Mouse (Mus musculus): Measurements from ENCODE around the gene Lamtor4. TPM values are rescaled to one million over a fixed set of nuclear protein-coding genes. Genes with fewer than 3 reads are reported as not detected.

Gene Lamtor4
- polyA plus RNA-seq, 1 experiment: 72.8 TPM

DNA sequence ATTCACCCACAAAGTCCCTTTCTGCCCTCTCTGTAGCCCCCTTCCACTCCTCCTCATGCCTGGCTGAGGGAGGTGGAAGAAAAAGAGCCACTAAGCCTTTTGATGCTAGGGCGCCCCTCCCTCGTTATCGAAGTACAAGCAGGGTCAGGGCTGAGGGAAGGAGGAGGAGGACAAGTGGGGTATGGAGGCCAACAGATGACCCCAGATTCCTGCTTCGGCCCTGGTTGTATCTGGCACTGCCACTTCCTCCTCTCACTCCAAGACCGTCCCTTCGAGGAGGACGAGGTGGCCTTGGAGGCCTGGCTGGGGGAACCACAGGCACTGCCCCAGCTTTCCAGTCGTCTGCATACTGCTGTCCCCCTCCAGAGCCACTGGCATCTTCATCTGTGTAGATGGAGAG is 18.9 kb downstream of the Lamtor4 start:
- Histone ChIP-seq H3K36me3 (ENCODE audit: control insufficient read depth, insufficient read depth) (no peaks in the 10 kb centered on the region), H3K27me3 (ENCODE audit: control insufficient read depth, insufficient read depth, insufficient read length) (peaks cover 17% of the 10 kb centered on the region), H3K4me3 (ENCODE audit: insufficient read depth, poor library complexity, severe bottlenecking) (no peak overlapping the region), H3K79me2 (ENCODE audit: control insufficient read depth, insufficient read depth) (no peaks in the 10 kb centered on the region), H3K79me3 (ENCODE audit: low read depth) (no peaks in the 10 kb centered on the region), H3ac (ENCODE audit: control insufficient read depth, insufficient read length, low read depth) (no peak overlapping the region)
- TF ChIP-seq CEBPB (IDR thresholded peaks at IDR 0.05; ENCODE audit: low read depth) (no peak), MAX (IDR thresholded peaks at IDR 0.05) (no peak)

DNA sequence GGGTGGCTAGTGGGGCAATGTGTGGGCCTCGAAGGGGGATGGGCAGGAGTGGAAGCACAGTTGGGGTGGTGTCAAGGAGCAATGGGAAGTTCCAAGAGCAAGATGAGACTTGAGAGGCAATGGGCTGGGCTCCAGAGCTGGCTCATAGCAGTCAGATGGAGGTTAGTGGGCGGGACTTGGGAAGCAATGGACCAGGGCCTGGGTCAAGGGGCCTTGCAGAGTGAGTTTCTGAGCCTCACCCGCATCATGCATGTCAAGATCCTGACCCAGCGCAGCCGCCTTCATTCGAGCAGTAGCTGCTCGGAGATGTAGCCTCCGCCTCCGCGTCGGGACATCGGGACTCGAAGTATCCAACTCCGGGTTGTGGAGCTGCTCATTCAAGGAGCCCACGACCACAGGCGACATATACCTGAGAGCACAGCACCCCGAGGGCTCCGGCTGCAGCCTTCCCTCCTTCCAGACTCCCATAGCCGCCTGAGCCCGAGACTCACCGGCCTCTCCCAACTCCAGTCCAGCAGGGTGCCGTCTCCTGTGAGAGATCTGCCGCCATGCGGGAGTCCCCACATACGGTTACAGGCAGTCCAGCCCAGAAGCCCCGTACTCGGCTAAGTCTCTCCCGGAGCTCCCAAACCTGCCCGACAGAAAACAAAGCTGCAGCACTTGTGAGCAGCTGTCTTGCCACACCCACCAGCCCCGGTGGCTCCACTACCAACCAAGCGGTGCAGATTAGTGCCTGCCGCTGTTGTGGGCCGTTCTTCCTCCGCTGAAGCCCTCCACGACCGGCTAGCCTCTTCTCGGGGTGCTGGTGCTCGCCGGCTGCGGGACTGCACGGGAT is 20.2 kb downstream of the Lamtor4 start:
- Histone ChIP-seq H3K4me3 (ENCODE audit: insufficient read depth, poor library complexity, severe bottlenecking) (no peak overlapping the region), H3ac (ENCODE audit: control insufficient read depth, insufficient read length, low read depth) (no peak overlapping the region), H3K36me3 (ENCODE audit: control insufficient read depth, insufficient read depth) (no peaks in the 10 kb centered on the region), H3K79me2 (ENCODE audit: control insufficient read depth, insufficient read depth) (no peaks in the 10 kb centered on the region), H3K27me3 (ENCODE audit: control insufficient read depth, insufficient read depth, insufficient read length) (peaks cover 17% of the 10 kb centered on the region), H3K79me3 (ENCODE audit: low read depth) (no peaks in the 10 kb centered on the region)
- TF ChIP-seq MAX (IDR thresholded peaks at IDR 0.05): no peak
- no peak for TF ChIP-seq CTCF (IDR thresholded peaks at IDR 0.05; ENCODE audit: control insufficient read depth, insufficient read depth, insufficient read length)
- TF ChIP-seq USF1 (IDR thresholded peaks at IDR 0.05; ENCODE audit: low read depth): no peak
- TF ChIP-seq FOSL1 (IDR thresholded peaks at IDR 0.05; ENCODE audit: insufficient read depth, low read length, poor library complexity, severe bottlenecking): no peak
- TF ChIP-seq CEBPB (IDR thresholded peaks at IDR 0.05; ENCODE audit: low read depth): no peak
- TF ChIP-seq MYOG (IDR thresholded peaks at IDR 0.05; ENCODE audit: control insufficient read depth, extremely low read depth, insufficient read length): no peak
- no peak for TF ChIP-seq MYOD1 (IDR thresholded peaks at IDR 0.05; ENCODE audit: control insufficient read depth, insufficient read length, low read depth)

- no peak for TF ChIP-seq FOSL1 (IDR thresholded peaks at IDR 0.05; ENCODE audit: insufficient read depth, low read length, poor library complexity, severe bottlenecking)
- no peak for TF ChIP-seq MAX (IDR thresholded peaks at IDR 0.05)
- TF ChIP-seq CEBPB (IDR thresholded peaks at IDR 0.05; ENCODE audit: low read depth): no peak
- no peak for TF ChIP-seq MYOD1 (IDR thresholded peaks at IDR 0.05; ENCODE audit: control insufficient read depth, insufficient read length, low read depth)
- TF ChIP-seq CTCF (IDR thresholded peaks at IDR 0.05; ENCODE audit: control insufficient read depth, insufficient read depth, insufficient read length): no peak
- no peak for TF ChIP-seq MYOG (IDR thresholded peaks at IDR 0.05; ENCODE audit: control insufficient read depth, extremely low read depth, insufficient read length)
- TF ChIP-seq USF1 (IDR thresholded peaks at IDR 0.05; ENCODE audit: low read depth): no peak
- Histone ChIP-seq H3K79me2 (ENCODE audit: control insufficient read depth, insufficient read depth) (no peaks in the 10 kb centered on the region), H3K4me3 (ENCODE audit: insufficient read depth, poor library complexity, severe bottlenecking) (no peak overlapping the region), H3ac (ENCODE audit: control insufficient read depth, insufficient read length, low read depth) (no peak overlapping the region), H3K79me3 (ENCODE audit: low read depth) (no peaks in the 10 kb centered on the region), H3K27me3 (ENCODE audit: control insufficient read depth, insufficient read depth, insufficient read length) (peaks cover 3% of the 10 kb centered on the region), H3K36me3 (ENCODE audit: control insufficient read depth, insufficient read depth) (no peaks in the 10 kb centered on the region)
These were observed 22.7 kb downstream of the Lamtor4 start for GRCm38 (mm10) chr5:138277994-138278393.

DNA sequence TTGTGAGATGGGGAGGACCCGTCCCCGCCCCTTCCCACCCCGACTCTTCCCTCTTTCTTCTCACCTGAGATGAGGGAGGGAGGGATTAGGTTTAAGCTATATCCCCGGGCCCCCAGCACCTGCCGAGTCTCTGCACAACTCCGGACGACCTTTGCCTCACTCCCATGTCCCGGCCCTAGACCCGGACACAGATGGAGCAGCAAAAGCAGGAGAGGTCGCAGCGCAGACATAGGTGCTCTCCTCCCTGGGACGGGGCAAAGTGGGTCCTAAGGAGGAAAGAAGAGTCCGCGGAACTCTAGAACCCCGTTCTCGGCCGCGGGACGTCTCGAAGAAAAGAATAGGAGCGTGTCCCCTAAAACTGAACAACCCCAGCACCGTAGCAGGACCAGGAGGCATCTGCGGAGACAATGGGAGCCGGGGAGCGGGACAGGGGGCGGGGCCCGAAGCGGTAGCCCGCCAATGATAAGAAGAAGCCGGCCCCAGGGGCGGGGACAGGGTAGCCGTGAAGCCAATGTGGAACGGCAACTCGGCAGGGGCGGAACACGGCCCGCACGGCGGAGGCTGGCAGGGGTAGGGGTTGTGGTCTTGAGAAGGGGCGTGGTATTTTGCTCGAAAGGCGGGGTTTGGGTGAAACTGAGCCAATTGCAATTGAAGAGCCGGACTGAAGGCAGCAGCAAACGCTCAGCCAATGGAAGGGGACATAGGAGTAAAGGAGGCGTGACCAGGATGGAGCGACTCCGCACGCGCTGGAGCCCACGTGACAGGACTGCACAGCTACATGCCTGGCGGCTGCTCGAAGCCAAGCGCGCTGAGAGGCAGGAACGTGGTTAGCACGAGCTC is 24.5 kb downstream of the Lamtor4 start, which contains the start of the genes Gm43720, Gpc2 and Stag3:
Gene Gm43720, minus strand, starts transcription at position 374 of the 840 bp plus-strand sequence.
Gene Gpc2, minus strand, starts transcription at position 421 of the 840 bp plus-strand sequence.
Gene Stag3, plus strand, starts transcription at position 656 of the 840 bp plus-strand sequence.
- Histone ChIP-seq H3K27me3 (ENCODE audit: control insufficient read depth, insufficient read depth, insufficient read length) (no peaks in the 10 kb centered on the region), H3K4me3 (ENCODE audit: insufficient read depth, poor library complexity, severe bottlenecking) (no peak within 1 kb of the TSS), H3K79me2 (ENCODE audit: control insufficient read depth, insufficient read depth) (no peaks in the 10 kb centered on the region), H3ac (ENCODE audit: control insufficient read depth, insufficient read length, low read depth) (no peak within 1 kb of the TSS), H3K79me3 (ENCODE audit: low read depth) (no peaks in the 10 kb centered on the region), H3K36me3 (ENCODE audit: control insufficient read depth, insufficient read depth) (no peaks in the 10 kb centered on the region)
- no peak for TF ChIP-seq CEBPB (IDR thresholded peaks at IDR 0.05; ENCODE audit: low read depth)
- peak; percentile 23 for TF ChIP-seq USF1 (IDR thresholded peaks at IDR 0.05; ENCODE audit: low read depth)

DNA sequence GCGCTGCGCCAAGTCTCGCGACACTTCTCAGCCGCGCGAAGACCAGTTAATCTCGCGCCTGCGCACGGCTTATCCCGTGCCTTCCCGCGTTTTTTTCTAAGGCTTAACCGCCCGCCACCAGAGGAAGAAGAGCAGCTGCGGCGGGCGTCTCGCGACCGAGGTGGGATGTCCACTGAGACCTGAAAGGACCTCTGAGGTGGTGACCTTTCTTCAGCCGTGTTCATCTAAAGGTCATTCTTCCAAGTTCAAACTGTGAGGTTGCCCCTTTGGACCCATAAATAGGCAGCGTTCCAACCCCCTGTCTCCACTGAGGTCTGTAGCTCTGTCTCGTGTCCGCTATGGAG is 25.1 kb downstream of the Lamtor4 start:
- H3ac ChIP-seq (ENCODE audit: control insufficient read depth, insufficient read length, low read depth): no peak overlapping the region
- H3K4me3 ChIP-seq (ENCODE audit: insufficient read depth, poor library complexity, severe bottlenecking): no peak overlapping the region
- TF ChIP-seq MAX (IDR thresholded peaks at IDR 0.05) (no peak), MYOG (IDR thresholded peaks at IDR 0.05; ENCODE audit: control insufficient read depth, extremely low read depth, insufficient read length) (no peak), MYOD1 (IDR thresholded peaks at IDR 0.05; ENCODE audit: control insufficient read depth, insufficient read length, low read depth) (no peak), CTCF (IDR thresholded peaks at IDR 0.05; ENCODE audit: control insufficient read depth, insufficient read depth, insufficient read length) (no peak)
- no peaks in the 10 kb centered on the region for H3K27me3 ChIP-seq (ENCODE audit: control insufficient read depth, insufficient read depth, insufficient read length)
- no peaks in the 10 kb centered on the region for H3K36me3 ChIP-seq (ENCODE audit: control insufficient read depth, insufficient read depth)
- no peaks in the 10 kb centered on the region for H3K79me3 ChIP-seq (ENCODE audit: low read depth)
- no peaks in the 10 kb centered on the region for H3K79me2 ChIP-seq (ENCODE audit: control insufficient read depth, insufficient read depth)

- TF ChIP-seq MAX (IDR thresholded peaks at IDR 0.05) (no peak), USF1 (IDR thresholded peaks at IDR 0.05; ENCODE audit: low read depth) (no peak), MYOG (IDR thresholded peaks at IDR 0.05; ENCODE audit: control insufficient read depth, extremely low read depth, insufficient read length) (no peak), CTCF (IDR thresholded peaks at IDR 0.05; ENCODE audit: control insufficient read depth, insufficient read depth, insufficient read length) (no peak), FOSL1 (IDR thresholded peaks at IDR 0.05; ENCODE audit: insufficient read depth, low read length, poor library complexity, severe bottlenecking) (no peak), MYOD1 (IDR thresholded peaks at IDR 0.05; ENCODE audit: control insufficient read depth, insufficient read length, low read depth) (no peak), CEBPB (IDR thresholded peaks at IDR 0.05; ENCODE audit: low read depth) (no peak)
- Histone ChIP-seq H3K4me3 (ENCODE audit: insufficient read depth, poor library complexity, severe bottlenecking) (no peak overlapping the region), H3K79me3 (ENCODE audit: low read depth) (no peaks in the 10 kb centered on the region), H3K27me3 (ENCODE audit: control insufficient read depth, insufficient read depth, insufficient read length) (no peaks in the 10 kb centered on the region), H3K36me3 (ENCODE audit: control insufficient read depth, insufficient read depth) (no peaks in the 10 kb centered on the region), H3ac (ENCODE audit: control insufficient read depth, insufficient read length, low read depth) (no peak overlapping the region), H3K79me2 (ENCODE audit: control insufficient read depth, insufficient read depth) (no peaks in the 10 kb centered on the region)
These were observed 25.5 kb downstream of the Lamtor4 start for GRCm38 (mm10) chr5:138280829-138281228.

Measured in C2C12 (cell line).